Mouse (Mus musculus) inflammation-experienced regulatory T-cells, adult 6 months (primary cell): ENCODE measurements at regions not wholly inside any gene's neighbourhood (a gene's known extent, or its start where the extent isn't known, plus 50 kb on each side); places are given as distances from the start of the nearest gene placed in this dataset.

ENCODE experiments used
- ATAC-seq: one replicate; pipeline ENCODE4 v1.8.0; 2017

DNA sequence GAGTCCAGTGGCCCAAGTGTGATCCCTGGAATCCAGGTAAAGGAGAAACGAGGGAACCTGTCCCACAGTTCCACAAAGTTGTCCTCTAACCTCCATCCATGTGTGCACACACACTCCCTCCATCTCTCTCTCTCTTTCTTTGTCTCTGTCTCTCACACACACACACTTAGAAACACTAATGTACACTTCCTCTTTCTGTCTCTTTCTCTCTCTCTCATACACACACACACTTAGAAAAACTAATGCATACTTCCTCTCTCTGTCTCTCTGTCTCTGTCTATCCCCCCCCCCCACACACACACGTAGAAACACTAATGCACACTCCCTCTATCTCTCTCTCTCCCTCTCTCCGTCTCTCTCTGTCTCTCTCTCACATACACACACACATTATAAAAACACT is 61.2 kb upstream of the Bmp2k start:
- no peak for ATAC-seq

GRCm38 (mm10) chr5:96938718-96939117 is 58.8 kb upstream of the Bmp2k start:
- no peak for ATAC-seq

- ATAC-seq: no peak
Observed at GRCm38 (mm10) chr5:96939273-96939672, 58.2 kb upstream of the Bmp2k start.

- ATAC-seq: no peak
Observed at GRCm38 (mm10) chr5:96940170-96941086, 57.1 kb upstream of the Bmp2k start.

GRCm38 (mm10) chr5:96941087-96941468 is 56.4 kb upstream of the Bmp2k start:
- ATAC-seq: no peak

GRCm38 (mm10) chr5:96941518-96941917 is 56.0 kb upstream of the Bmp2k start:
- ATAC-seq: no peak
